Mouse (Mus musculus) kidney, embryonic 14.5 days (tissue): ENCODE results near the gene Snx19. TPM values are rescaled to one million over a fixed set of nuclear protein-coding genes. Genes with fewer than 3 reads are reported as not detected.
A peak's percentile ranks its signal among the peaks of the same experiment; 100 is the strongest.

ENCODE experiments used
- ATAC-seq: fragments of 200-750 bp; cut with Nextera tagmentation; 2 replicates; pipeline ENCODE4 v1.8.0; 2017; ENCODE audit warnings: moderate number of reproducible peaks, mild to moderate bottlenecking, moderate TSS enrichment, moderate library complexity; ENCODE audit not compliant: low FRiP score, low TSS enrichment
- H3K27ac ChIP-seq: fragments of 300-500 bp; sonication (generic); 2 replicates; pipeline ENCODE4 v1.5.1; 2014; ENCODE audit warnings: low read depth, mild to moderate bottlenecking, low read length, moderate library complexity, mixed read lengths
- H3K27me3 ChIP-seq: fragments of 300-500 bp; sonication (generic); 2 replicates; pipeline ENCODE4 v1.6.1; 2014; ENCODE audit warnings: mild to moderate bottlenecking, low read length; ENCODE audit not compliant: control insufficient read depth, insufficient read depth
- H3K36me3 ChIP-seq: fragments of 300-500 bp; sonication (generic); 2 replicates; pipeline ENCODE4 v1.6.1; 2014; ENCODE audit warnings: low read length, mixed read lengths; ENCODE audit not compliant: control insufficient read depth, insufficient read depth
- H3K4me1 ChIP-seq: fragments of 300-500 bp; sonication (generic); 2 replicates; pipeline ENCODE4 v1.6.1; 2014; ENCODE audit warnings: low read length, mixed read lengths; ENCODE audit not compliant: control insufficient read depth, insufficient read depth
- H3K4me2 ChIP-seq: fragments of 300-500 bp; sonication (generic); replicated peaks from 2 replicates; pipeline ENCODE4 v1.6.1; 2014; ENCODE audit warnings: low read depth, mild to moderate bottlenecking, low read length
- H3K4me3 ChIP-seq: fragments of 300-500 bp; sonication (generic); 2 replicates; pipeline ENCODE4 v1.5.1; 2014; ENCODE audit warnings: mild to moderate bottlenecking, low read length
- H3K9ac ChIP-seq: fragments of 300-500 bp; sonication (generic); 2 replicates; pipeline ENCODE4 v1.6.1; 2014; ENCODE audit warnings: low read depth, mild to moderate bottlenecking, low read length, moderate library complexity
- H3K9me3 ChIP-seq: fragments of 300-500 bp; sonication (generic); 2 replicates; pipeline ENCODE4 v1.6.1; 2016; ENCODE audit warnings: low read length; ENCODE audit not compliant: control insufficient read depth
- WGBS: fragments of 180-500 bp; shearing (Covaris S2); extraction: QIAGEN DNeasy Blood & Tissue Kit; methylation state at CpG from one replicate; pipeline ENCODE4 v1.1.7; 2014; 5-methylcytosine and 5-hydroxymethylcytosine counted together
- polyA plus RNA-seq: library from polyadenylated mRNA; unstranded; fragments of >200 nt; fragmentation: Nextera tagmentation; extraction: Ambion mirVana; gene quantifications from 2 replicates; pipeline ENCODE4 v1.2.1, GENCODE M21; 2014

The Snx19 gene
- polyA plus RNA-seq = 9.6 and 23.4 TPM in 2 replicates

DNA sequence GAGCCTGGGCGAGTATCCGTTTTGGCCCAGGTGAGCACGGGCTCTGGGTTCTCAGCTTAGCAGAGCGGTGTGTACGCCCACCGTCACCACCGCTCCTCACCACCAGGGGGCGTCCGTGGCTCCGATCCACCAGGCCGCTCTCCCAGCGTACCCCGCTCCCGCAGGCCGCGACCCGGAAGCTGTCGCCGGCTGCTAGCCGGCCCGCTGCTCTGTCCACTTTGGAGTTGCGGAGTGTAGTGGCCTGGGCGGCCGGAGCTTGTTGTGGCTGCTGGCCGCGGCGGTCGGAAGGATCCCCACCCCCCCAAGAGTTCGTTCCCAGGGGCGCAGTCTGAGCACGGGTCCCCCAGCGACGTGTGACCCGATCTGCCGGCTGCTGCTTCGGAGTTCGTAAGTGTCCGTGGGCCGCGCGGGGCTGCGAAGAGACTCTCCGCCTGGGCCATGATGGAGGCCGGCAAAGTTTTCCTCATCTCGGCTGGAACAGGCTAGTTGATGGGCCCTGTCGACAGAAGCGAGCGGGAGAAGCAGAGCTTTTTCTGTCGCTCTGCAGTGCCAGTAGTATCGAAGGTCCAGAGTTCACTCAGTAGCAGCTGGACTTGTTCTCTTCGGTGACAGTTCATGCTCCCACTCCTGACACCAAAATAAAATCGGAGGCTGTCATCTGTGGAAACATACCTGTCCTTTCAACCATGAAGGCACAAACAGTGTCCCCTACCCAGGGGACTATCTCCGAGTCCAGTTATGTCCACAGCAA lies at the start of gene Snx19:
TSS of gene Snx19 (plus strand) at position 227 of the 751 bp plus-strand sequence.
- Histone ChIP-seq H3K9me3 (no peaks in the 10 kb centered on the region), H3K4me3 (peak within 1 kb of the TSS; percentile 58), H3K4me2 (peak within 1 kb of the TSS; percentile 60), H3K36me3 (peaks cover 2% of the 10 kb centered on the region; the same call in 1 of the 2 replicates), H3K9ac (peak within 1 kb of the TSS; percentile 74), H3K27ac (peak within 1 kb of the TSS; percentile 3; the same call in 1 of the 2 replicates), H3K4me1 (peaks cover 18% of the 10 kb centered on the region), H3K27me3 (no peaks in the 10 kb centered on the region)
- under 1% methylated on average over 53 of the region's 53 CpGs for WGBS
- peak; percentile 95 for ATAC-seq

DNA sequence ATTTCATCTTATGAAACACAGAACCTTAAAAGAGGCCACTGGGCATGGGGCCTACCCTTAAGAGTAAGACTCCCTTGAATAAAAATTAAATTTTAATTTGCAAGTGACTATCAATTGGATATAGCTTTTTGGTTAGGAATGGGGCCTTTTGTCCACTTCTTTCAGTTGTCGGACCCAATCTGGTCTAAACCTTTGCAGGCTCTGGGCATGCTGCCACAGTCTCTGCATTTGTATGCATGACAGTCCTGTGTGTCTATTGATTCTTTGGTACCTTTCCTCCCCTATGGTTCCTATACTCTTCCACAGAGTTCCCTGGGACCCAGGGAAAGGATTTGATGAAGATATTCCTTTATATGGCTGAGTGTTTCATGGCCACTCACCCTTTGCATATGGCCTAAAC lies 26.1 kb upstream of the Snx19 start:
- no peak for ATAC-seq
- Histone ChIP-seq H3K4me3 (no peak overlapping the region), H3K9me3 (no peaks in the 10 kb centered on the region), H3K27ac (no peak overlapping the region), H3K4me1 (no peaks in the 10 kb centered on the region), H3K36me3 (no peaks in the 10 kb centered on the region), H3K27me3 (no peaks in the 10 kb centered on the region), H3K4me2 (no peak overlapping the region), H3K9ac (no peak overlapping the region)
- WGBS = 96% methylated on average over 1 of the region's 1 CpGs

DNA sequence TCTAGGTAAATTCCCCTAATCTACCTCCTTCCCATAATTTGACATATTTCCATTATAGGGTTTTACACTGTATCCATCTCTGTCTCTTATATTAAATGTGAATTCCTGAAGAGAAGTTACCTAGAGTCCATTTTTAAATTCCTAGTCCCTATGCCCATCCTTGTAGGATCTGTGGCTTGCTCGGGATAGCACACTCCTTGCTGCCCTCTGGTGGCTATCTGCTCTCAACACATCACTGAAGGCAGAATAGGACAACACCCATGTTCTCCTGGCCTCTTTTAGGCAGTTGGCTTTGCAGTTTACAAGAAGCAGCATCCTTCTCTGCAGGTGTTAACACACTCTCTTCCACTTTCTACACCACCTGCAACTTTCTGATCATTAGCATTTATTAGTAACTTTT lies 4.0 kb upstream of the Snx19 start:
- Histone ChIP-seq H3K4me1 (peaks cover 6% of the 10 kb centered on the region), H3K27ac (no peak overlapping the region), H3K9ac (no peak overlapping the region), H3K36me3 (no peaks in the 10 kb centered on the region), H3K4me2 (no peak overlapping the region), H3K27me3 (no peaks in the 10 kb centered on the region), H3K9me3 (no peaks in the 10 kb centered on the region), H3K4me3 (no peak overlapping the region)
- WGBS = 0% methylated on average over 1 of the region's 1 CpGs
- no peak for ATAC-seq

DNA sequence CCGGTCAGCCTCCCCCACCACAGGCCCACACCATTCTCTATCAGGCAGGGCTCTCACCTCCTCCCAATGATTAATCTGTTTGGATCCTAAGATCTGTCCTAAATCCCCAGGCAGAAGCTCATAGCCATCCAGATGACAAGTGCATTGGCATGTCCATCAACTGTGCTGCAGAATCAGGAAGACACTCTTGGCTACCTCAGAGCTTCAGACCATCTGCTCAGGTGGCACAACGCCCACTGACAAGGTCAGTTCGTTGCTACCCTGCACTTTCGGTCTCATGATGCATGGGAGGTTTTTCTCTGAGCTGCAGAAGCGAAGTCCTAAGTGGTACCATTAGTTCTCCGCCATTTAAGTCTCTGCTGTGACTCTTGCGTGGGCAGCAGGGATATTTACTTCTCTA lies 1.7 kb upstream of the Snx19 start:
- H3K4me2 ChIP-seq = no peak overlapping the region
- H3K4me3 ChIP-seq = no peak overlapping the region
- no peak overlapping the region for H3K27ac ChIP-seq
- no peak for ATAC-seq
- no peaks in the 10 kb centered on the region for H3K27me3 ChIP-seq
- H3K9me3 ChIP-seq = no peaks in the 10 kb centered on the region
- H3K4me1 ChIP-seq = peaks cover 18% of the 10 kb centered on the region
- H3K36me3 ChIP-seq = no peaks in the 10 kb centered on the region
- 85% methylated on average over 7 of the region's 7 CpGs for WGBS
- H3K9ac ChIP-seq = no peak overlapping the region

DNA sequence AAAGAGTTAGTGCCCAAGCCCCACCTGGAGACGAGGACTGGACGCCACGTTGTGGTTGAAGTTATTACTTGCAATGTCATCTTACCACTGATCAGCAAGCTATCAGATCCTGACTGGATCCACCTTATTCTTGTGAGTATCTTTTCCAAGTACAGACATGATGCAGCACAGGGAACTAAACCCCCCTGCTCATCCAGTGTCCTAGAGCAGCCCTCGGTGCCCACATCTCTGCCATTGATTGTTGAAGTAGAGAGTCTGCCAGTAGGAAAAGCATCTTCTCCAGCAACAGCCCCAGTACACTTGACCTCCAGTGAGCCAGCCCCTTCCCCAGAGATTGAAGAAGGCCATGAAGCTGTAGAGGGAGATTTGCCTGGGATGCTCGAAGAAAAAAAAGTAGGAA lies 1.3 kb downstream of the Snx19 start:
- Histone ChIP-seq H3K4me2 (no peak overlapping the region; the same call in 1 of the 2 replicates), H3K9ac (peak overlapping the region; percentile 74; the same call in 1 of the 2 replicates), H3K4me1 (peaks cover 18% of the 10 kb centered on the region), H3K9me3 (no peaks in the 10 kb centered on the region), H3K27me3 (no peaks in the 10 kb centered on the region), H3K36me3 (peaks cover 12% of the 10 kb centered on the region), H3K27ac (no peak overlapping the region), H3K4me3 (0 out of 2 replicates have a peak overlapping the region, but pooled peaks have one; percentile 58)
- ATAC-seq = no peak
- WGBS = 78% methylated on average over 5 of the region's 5 CpGs

DNA sequence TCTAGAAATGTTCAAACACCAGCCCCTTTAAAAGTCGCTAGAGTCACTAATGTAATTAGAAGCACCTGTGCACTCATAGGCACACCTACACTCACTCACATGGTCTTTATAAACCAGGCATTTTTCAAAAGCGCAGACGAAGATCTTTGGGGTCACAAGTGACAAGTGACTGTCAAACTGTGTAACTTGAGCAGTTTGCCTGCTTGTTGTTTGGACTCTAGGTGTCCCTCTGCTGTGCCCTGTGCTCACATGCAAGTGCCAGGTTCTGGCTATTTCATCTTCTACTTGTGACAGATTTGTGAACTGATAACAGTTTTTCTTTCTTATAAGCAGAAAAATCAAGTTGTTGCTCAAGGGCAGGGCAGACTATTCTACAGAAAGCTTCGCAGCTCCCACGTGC lies 3.5 kb downstream of the Snx19 start:
- 68% methylated on average over 5 of the region's 5 CpGs for WGBS
- H3K4me2 ChIP-seq = no peak overlapping the region

DNA sequence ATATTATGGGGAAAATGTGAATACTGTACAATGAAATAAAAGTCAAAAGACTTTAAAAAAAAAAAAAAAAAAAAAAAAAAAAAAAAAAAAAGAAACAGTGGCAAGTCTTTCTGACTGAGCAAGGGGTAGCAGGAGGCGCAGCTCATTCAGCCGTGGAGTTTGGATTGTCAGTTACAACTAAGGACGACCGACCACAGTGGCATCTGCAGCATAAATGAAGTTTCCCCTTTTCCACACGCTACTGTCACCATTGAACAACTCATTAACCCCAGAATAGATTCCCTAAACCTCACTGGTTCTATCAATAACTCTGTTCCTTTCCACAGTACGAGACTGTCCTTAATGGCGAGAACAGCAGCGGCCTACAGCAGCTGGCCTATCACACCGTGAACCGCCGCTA lies 5.0 kb downstream of the Snx19 start:
- Histone ChIP-seq H3K27ac (no peak overlapping the region), H3K27me3 (no peaks in the 10 kb centered on the region), H3K36me3 (peaks cover 42% of the 10 kb centered on the region), H3K4me2 (no peak overlapping the region), H3K9me3 (no peaks in the 10 kb centered on the region), H3K4me1 (peaks cover 18% of the 10 kb centered on the region), H3K9ac (no peak overlapping the region), H3K4me3 (no peak overlapping the region)
- 90% methylated on average over 11 of the region's 11 CpGs for WGBS
- no peak for ATAC-seq

More for the DNA sequence above, 3.5 kb downstream of the Snx19 start:
- H3K9me3 ChIP-seq = no peaks in the 10 kb centered on the region
- no peaks in the 10 kb centered on the region for H3K27me3 ChIP-seq
- H3K4me3 ChIP-seq = no peak overlapping the region
- peaks cover 18% of the 10 kb centered on the region for H3K4me1 ChIP-seq
- ATAC-seq = no peak
- peaks cover 27% of the 10 kb centered on the region for H3K36me3 ChIP-seq
- H3K27ac ChIP-seq = no peak overlapping the region
- no peak overlapping the region for H3K9ac ChIP-seq

DNA sequence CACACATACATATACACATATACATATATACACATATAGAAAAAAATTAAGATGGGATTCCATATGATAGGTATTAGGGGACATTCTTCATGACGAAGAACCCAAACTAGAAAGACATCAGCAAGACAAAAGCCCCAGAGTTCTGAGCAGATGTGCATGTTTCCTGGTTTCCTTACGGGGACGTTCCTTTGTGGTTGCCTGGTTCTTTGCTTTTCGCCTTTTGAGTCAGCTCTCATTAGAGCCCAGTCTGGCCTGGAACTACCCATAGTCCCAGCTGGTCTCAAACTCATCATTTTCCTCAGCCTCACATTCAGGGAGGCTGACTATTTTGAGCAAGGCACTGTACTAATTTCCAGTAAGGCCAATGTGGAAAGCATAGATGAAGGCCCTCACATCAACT lies 7.0 kb downstream of the Snx19 start:
- Histone ChIP-seq H3K4me2 (no peak overlapping the region), H3K4me1 (peaks cover 2% of the 10 kb centered on the region; the same call in 1 of the 2 replicates), H3K9me3 (no peaks in the 10 kb centered on the region), H3K4me3 (no peak overlapping the region), H3K9ac (no peak overlapping the region), H3K27ac (no peak overlapping the region), H3K27me3 (no peaks in the 10 kb centered on the region), H3K36me3 (peaks cover 60% of the 10 kb centered on the region)
- no peak for ATAC-seq
- 97% methylated on average over 4 of the region's 4 CpGs for WGBS

DNA sequence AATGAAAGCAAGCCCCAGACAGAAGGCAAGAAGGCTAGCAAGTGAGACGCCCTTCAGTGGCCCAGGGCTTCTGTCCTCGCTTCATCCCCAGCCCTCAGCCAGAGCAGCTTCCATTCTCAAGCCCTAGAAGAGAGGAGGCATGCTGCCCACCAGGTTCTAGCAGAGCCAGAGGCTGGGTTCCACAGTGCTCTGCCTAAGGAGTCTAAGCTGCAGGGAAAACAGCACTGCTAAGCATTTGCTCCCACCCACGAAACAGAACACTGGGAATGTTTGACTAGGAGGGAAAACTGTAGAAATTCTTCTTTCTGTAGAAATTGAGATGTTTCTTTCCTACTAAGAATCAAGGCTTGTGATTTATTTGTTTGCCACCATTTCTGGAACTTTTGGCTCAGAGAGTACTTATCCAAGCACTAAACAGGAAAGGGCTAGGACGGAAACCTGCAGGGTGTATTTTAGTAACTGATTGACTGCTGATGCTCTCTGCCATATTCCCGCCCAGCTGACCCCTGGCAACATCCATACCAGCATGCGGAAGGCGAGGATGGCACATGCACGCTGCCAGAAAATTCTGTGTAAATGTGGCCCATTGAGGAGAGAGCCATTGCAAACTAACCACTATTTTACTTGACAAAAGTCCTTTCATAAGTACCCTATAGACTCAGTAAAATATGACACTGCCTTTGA lies 9.1 kb downstream of the Snx19 start:
- H3K4me1 ChIP-seq = no peaks in the 10 kb centered on the region
- no peak overlapping the region for H3K9ac ChIP-seq
- H3K27me3 ChIP-seq = no peaks in the 10 kb centered on the region
- no peak overlapping the region for H3K27ac ChIP-seq
- no peak overlapping the region for H3K4me3 ChIP-seq
- WGBS = 93% methylated on average over 8 of the region's 8 CpGs
- no peak overlapping the region for H3K4me2 ChIP-seq
- ATAC-seq = no peak
- peaks cover 77% of the 10 kb centered on the region for H3K36me3 ChIP-seq
- H3K9me3 ChIP-seq = no peaks in the 10 kb centered on the region
